Mouse (Mus musculus) kidney, adult 2 months (tissue): ENCODE results near the gene Camsap2. TPM values are rescaled to one million over a fixed set of nuclear protein-coding genes. Genes with fewer than 3 reads are reported as not detected.
A peak's percentile ranks its signal among the peaks of the same experiment; 100 is the strongest.

Experiments used
- DNase-seq: peaks from one replicate; pipeline ENCODE4 v3.0.0; 2021
- H3K27ac ChIP-seq: fragments of 200-500 bp; 2 replicates; pipeline ENCODE4 v1.5.1; 2012; ENCODE audit warnings: low read depth, low read length, control low read depth, inconsistent platforms; ENCODE audit not compliant: insufficient read depth
- H3K27me3 ChIP-seq: fragments of 200-500 bp; replicated peaks from 2 replicates; pipeline ENCODE4 v1.6.1; 2012; ENCODE audit warnings: mild to moderate bottlenecking, moderate library complexity, low read length, inconsistent platforms; ENCODE audit not compliant: control insufficient read depth, insufficient read depth
- H3K36me3 ChIP-seq: fragments of 200-500 bp; 2 replicates; pipeline ENCODE4 v1.6.1; 2012; ENCODE audit warnings: mild to moderate bottlenecking, moderate library complexity, low read length, inconsistent platforms; ENCODE audit not compliant: control insufficient read depth, insufficient read depth
- H3K4me1 ChIP-seq: fragments of 200-500 bp; 2 replicates; pipeline ENCODE4 v1.6.1; 2011; ENCODE audit warnings: low read length; ENCODE audit not compliant: control insufficient read depth, insufficient read depth
- H3K4me3 ChIP-seq: fragments of 200-500 bp; 2 replicates; pipeline ENCODE4 v1.5.1; 2011; ENCODE audit warnings: mild to moderate bottlenecking, low read depth, low read length, control low read depth; ENCODE audit not compliant: insufficient read depth
- CTCF ChIP-seq: fragments of 200-500 bp; conservative IDR thresholded peaks from 2 replicates; pipeline ENCODE4 v1.5.1; 2011; ENCODE audit warnings: low read depth, mild to moderate bottlenecking, control low read depth, low read length, moderate library complexity, mixed read lengths; ENCODE audit not compliant: insufficient read depth, insufficient read length
- POLR2A ChIP-seq: fragments of 200-500 bp; IDR thresholded peaks from one replicate; pipeline ENCODE4 v1.6.1; 2011; ENCODE audit warnings: low read depth, low read length, control low read depth
- WGBS: fragments of 180-500 bp; shearing (Covaris S2); methylation state at CpG from one replicate; pipeline ENCODE4 v1.1.7; 2018; 5-methylcytosine and 5-hydroxymethylcytosine counted together
- polyA plus RNA-seq: library from polyadenylated mRNA; depleted of rRNA; stranded (reverse); fragments of >200 nt; gene quantifications from 2 replicates; pipeline ENCODE4 v1.2.3, GENCODE M21; 2012

Camsap2 gene
- polyA plus RNA-seq, 1 experiment, result 8.6 TPM

GRCm38 (mm10) chr1:136344281-136344680 is 1.6 kb downstream of the Camsap2 start:
- Histone ChIP-seq H3K27me3 (no peaks in the 10 kb centered on the region), H3K36me3 (no peaks in the 10 kb centered on the region), H3K27ac (no peak overlapping the region), H3K4me1 (peaks cover 3% of the 10 kb centered on the region; the same call in 1 of the 2 replicates), H3K4me3 (0 out of 2 replicates have a peak overlapping the region, but pooled peaks have one; percentile 12)
- no peak for TF ChIP-seq CTCF
- no peak for TF ChIP-seq POLR2A
- DNase-seq, result no peak
- 3% methylated on average over 1 of the region's 1 CpGs for WGBS

- TF ChIP-seq CTCF (no peak), POLR2A (no peak)
- H3K4me1 ChIP-seq, result peaks cover 3% of the 10 kb centered on the region; the same call in 1 of the 2 replicates
- no peaks in the 10 kb centered on the region for H3K36me3 ChIP-seq
- H3K4me3 ChIP-seq, result peak overlapping the region; percentile 7; the same call in 1 of the 2 replicates
- 21% methylated on average over 7 of the region's 7 CpGs for WGBS
- H3K27ac ChIP-seq, result no peak overlapping the region
- no peak for DNase-seq
- no peaks in the 10 kb centered on the region for H3K27me3 ChIP-seq
These were observed 2.2 kb downstream of the Camsap2 start for GRCm38 (mm10) chr1:136343727-136344126.

- whole genome bisulfite sequencing, result 85% methylated on average over 3 of the region's 3 CpGs
- DNase-seq, result peak; percentile 30
- Histone ChIP-seq H3K27me3 (no peaks in the 10 kb centered on the region), H3K4me1 (peaks cover 3% of the 10 kb centered on the region; the same call in 1 of the 2 replicates), H3K4me3 (no peak overlapping the region), H3K36me3 (no peaks in the 10 kb centered on the region), H3K27ac (no peak overlapping the region)
- TF ChIP-seq CTCF (peak; percentile 27; the same call in 1 of the 2 replicates), POLR2A (no peak)
These were observed 5.4 kb downstream of the Camsap2 start for GRCm38 (mm10) chr1:136340541-136340940.

- H3K4me1 ChIP-seq, result no peaks in the 10 kb centered on the region
- no peak overlapping the region for H3K4me3 ChIP-seq
- no peaks in the 10 kb centered on the region for H3K36me3 ChIP-seq
- no peak for DNase-seq
- H3K27ac ChIP-seq, result no peak overlapping the region
- TF ChIP-seq POLR2A, result no peak
- TF ChIP-seq CTCF, result no peak
- WGBS, result 82% methylated on average over 10 of the region's 10 CpGs
- H3K27me3 ChIP-seq, result no peaks in the 10 kb centered on the region
These were observed 11.2 kb downstream of the Camsap2 start for GRCm38 (mm10) chr1:136334743-136335142.

GRCm38 (mm10) chr1:136333512-136333911 is 12.4 kb downstream of the Camsap2 start:
- no peaks in the 10 kb centered on the region for H3K36me3 ChIP-seq
- 90% methylated on average over 3 of the region's 3 CpGs for WGBS
- TF ChIP-seq CTCF, result no peak
- no peak for TF ChIP-seq POLR2A
- no peak overlapping the region for H3K4me3 ChIP-seq
- DNase-seq, result no peak
- no peak overlapping the region for H3K27ac ChIP-seq
- H3K27me3 ChIP-seq, result no peaks in the 10 kb centered on the region
- no peaks in the 10 kb centered on the region; the same call in 1 of the 2 replicates for H3K4me1 ChIP-seq

- 87% methylated on average over 7 of the region's 7 CpGs for WGBS
- TF ChIP-seq CTCF, result no peak
- TF ChIP-seq POLR2A, result no peak
- DNase-seq, result no peak
These were observed 12.8 kb downstream of the Camsap2 start for GRCm38 (mm10) chr1:136333071-136333470.

GRCm38 (mm10) chr1:136331836-136332235 is 14.1 kb downstream of the Camsap2 start:
- H3K4me3 ChIP-seq, result no peak overlapping the region
- DNase-seq, result no peak
- no peaks in the 10 kb centered on the region for H3K27me3 ChIP-seq
- TF ChIP-seq POLR2A, result no peak
- no peaks in the 10 kb centered on the region for H3K36me3 ChIP-seq
- H3K27ac ChIP-seq, result no peak overlapping the region
- 89% methylated on average over 4 of the region's 4 CpGs for WGBS
- no peaks in the 10 kb centered on the region; the same call in 1 of the 2 replicates for H3K4me1 ChIP-seq

More at GRCm38 (mm10) chr1:136333071-136333470, 12.8 kb downstream of the Camsap2 start:
- no peak overlapping the region for H3K4me3 ChIP-seq
- H3K27ac ChIP-seq, result no peak overlapping the region
- H3K36me3 ChIP-seq, result no peaks in the 10 kb centered on the region
- H3K4me1 ChIP-seq, result no peaks in the 10 kb centered on the region; the same call in 1 of the 2 replicates
- no peaks in the 10 kb centered on the region for H3K27me3 ChIP-seq
